Mouse (Mus musculus) lung, adult 10 weeks (tissue): ENCODE measurements around the gene Pigu. TPM values are rescaled to one million over a fixed set of nuclear protein-coding genes. Genes with fewer than 3 reads are reported as not detected.

ENCODE experiments used
- polyA plus RNA-seq: library from polyadenylated mRNA; stranded (reverse); fragments of 350-450 nt; fragmentation: Illumina TruSeq; extraction: RNeasy Lipid Tissue Mini Kit (QIAGEN cat#74804); gene quantifications from one replicate; pipeline ENCODE4 v1.2.3, GENCODE M21; 2014; ENCODE audit warnings: low read depth, low replicate concordance; ENCODE audit not compliant: insufficient read depth

Pigu gene
- polyA plus RNA-seq, result 25.2 TPM

DNA sequence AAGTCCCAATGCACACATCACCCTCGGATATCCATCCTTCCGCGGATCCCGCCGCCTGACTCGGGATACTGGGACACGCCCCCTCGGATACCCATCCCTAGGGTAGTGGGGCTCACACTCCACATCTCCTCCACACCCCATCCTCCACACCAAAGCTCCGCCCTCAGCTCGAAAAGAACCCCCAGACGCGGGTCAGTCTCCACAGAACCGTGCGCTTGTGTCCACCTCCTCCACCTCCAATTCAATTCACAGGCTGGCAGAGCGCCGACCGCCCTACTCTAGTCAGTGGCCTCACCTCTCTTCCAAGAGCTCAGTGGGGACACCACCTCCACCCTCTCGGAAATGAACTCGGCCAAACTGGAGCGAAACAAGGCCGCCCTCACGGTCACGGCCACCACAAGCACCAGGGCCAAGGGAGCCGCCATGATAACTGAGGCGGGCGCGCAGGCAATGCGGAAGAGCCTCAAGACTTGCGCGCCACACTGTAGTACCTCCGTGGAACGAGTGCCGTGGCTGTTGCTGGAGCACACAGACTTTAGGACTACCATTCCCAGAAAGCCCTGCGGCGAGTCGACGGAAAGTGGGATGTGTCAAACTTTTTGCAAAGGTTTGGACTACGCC, at the start of gene Pigu:
Pigu (minus strand) TSS at position 460 of the 621 bp plus-strand sequence.

DNA sequence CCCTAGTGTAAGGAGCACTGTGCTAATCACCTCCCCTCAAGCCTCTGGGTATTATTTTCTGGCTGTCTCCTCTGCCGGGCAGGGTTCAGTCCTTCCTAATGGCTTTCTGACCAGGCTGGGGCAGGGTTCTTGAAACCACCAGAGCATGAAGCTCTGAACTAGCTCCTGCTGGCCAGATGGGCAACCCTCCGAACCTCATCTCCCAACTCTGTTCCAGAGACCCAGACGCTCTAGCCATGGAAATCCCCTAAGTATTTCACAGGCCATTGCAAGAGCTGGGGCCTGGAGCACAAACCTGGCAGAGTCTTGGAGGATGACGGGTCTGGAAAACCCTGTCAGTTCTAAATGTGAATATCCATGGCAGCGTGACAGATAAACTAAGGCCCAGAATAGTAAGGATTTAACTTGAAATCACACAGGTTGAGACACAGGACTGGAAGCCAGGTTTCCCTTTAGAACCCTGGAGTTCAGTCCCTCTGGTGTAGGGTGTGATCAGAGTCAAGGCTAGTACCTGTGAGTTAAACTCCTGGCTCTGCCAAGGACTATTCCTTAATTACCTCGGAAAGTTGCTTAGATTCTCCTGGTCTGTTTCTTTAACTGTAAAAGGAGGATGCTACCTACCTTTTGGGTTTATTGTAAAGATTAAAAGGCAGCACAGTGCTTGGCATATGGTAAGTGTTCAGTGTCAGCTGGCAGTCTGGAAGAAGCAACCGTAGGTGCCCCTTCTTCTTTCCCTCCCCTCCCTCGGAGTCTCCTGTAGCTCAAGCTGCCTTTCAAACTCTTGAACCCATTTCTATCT, 23.2 kb upstream of the Pigu start, which contains the start of gene Trp53inp2:
Trp53inp2 (plus strand) TSS at position 799 of the 799 bp plus-strand sequence.

DNA sequence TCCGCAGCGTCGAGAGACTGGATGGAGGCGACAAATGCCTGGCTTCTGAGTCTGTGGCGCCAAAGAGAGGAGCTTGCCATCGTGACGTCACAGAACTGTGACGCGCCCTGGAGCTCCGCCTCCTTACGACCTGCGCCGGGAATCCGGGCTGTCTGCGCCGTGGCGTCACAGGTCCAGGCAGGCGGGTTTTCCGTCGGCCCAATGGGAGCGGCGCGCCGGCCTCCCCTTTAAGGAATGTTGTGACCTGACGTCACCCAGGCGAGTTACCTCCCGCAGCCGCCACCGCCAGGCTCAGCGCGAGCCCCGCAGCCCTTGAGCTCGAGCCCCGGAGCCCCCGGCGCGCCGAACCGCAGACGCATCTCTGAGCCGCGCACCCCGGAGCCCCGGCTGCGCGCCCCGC, 81.0 kb downstream of the Pigu start, which contains the start of gene Map1lc3a:
Map1lc3a (plus strand) TSS at position 103 of the 400 bp plus-strand sequence.

DNA sequence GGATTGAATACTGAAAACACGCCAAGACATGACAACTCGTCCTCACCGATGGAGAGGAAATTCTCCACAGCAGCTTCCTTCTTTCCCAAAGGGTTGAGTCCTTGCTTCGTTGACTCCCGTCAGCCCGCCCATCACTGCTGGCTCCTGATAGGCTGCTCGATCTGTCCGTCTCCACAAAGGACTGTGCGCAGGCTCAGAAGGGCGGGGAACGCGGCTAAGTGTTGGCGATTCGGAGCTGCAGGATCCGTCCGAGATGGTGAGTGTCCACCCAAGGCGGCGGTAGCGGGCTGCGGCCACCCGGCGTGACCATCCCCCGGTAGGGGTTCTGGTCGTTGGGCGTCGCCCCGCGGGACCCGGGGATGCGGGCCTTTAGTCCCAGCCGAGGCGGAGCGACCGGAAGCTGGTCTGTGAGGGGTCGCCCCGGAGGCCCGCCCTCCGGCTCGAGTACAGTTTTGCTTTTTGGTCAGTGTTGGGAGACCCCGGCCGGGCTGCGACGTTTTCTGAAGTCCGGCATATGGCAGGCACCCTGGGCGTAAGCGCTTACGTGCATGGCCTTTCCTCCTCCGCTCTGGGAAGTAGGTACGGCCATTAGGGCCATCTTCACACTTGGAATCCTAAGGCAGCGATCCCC, 120.8 kb downstream of the Pigu start, which contains the start of gene Dynlrb1:
Dynlrb1 (plus strand) TSS at position 172 of the 631 bp plus-strand sequence.

Other genes with a start within 250 kb of the Pigu start
- gene Itch, start 223.9 kb downstream of the Pigu start, polyA plus RNA-seq, result 15.8 TPM
- 257 TPM for gene Dynlrb1, start 120.9 kb downstream of the Pigu start, polyA plus RNA-seq
- gene Map1lc3a, start 81.1 kb downstream of the Pigu start, polyA plus RNA-seq, result 275 TPM
- gene Trp53inp2, start 23.6 kb upstream of the Pigu start, polyA plus RNA-seq, result 58.4 TPM
- gene Ncoa6, start 116.5 kb upstream of the Pigu start, polyA plus RNA-seq, result 11.4 TPM
- gene Acss2, start 160.5 kb upstream of the Pigu start, polyA plus RNA-seq, result 17.5 TPM
- gene Ggt7, start 160.8 kb upstream of the Pigu start, polyA plus RNA-seq, result 1.4 TPM
- gene Gss, start 235.4 kb upstream of the Pigu start, polyA plus RNA-seq, result 26.8 TPM